Mouse (Mus musculus) forebrain, embryonic 14.5 days (tissue): Measurements from ENCODE around the gene Glt28d2. TPM values are rescaled to one million over a fixed set of nuclear protein-coding genes. Genes with fewer than 3 reads are reported as not detected.

Experiments used
- ATAC-seq: fragments of 200-750 bp; cut with Nextera tagmentation; 2 replicates; pipeline ENCODE4 v1.8.0; 2017; ENCODE audit warnings: mild to moderate bottlenecking, moderate library complexity
- DNase-seq: peaks from one replicate; pipeline ENCODE4 v3.0.0-alpha.2; 2015; ENCODE audit warnings: low spot score
- H3K27ac ChIP-seq: fragments of 300-500 bp; sonication (generic); 2 replicates; pipeline ENCODE4 v1.5.1; 2014; ENCODE audit warnings: low read depth, mild to moderate bottlenecking, control low read depth, low read length, moderate library complexity
- H3K27me3 ChIP-seq: fragments of 300-500 bp; sonication (generic); replicated peaks from 2 replicates; pipeline ENCODE4 v1.6.1; 2014; ENCODE audit warnings: low read length, control low read depth, mixed read lengths; ENCODE audit not compliant: control insufficient read depth, insufficient read depth
- H3K36me3 ChIP-seq: fragments of 300-500 bp; sonication (generic); 2 replicates; pipeline ENCODE4 v1.6.1; 2014; ENCODE audit warnings: low read length, control low read depth; ENCODE audit not compliant: control insufficient read depth, insufficient read depth
- H3K4me1 ChIP-seq: fragments of 300-500 bp; sonication (generic); 2 replicates; pipeline ENCODE4 v1.6.1; 2014; ENCODE audit warnings: antibody characterized with exemption, low read length, control low read depth; ENCODE audit not compliant: control insufficient read depth, insufficient read depth
- H3K4me2 ChIP-seq: fragments of 300-500 bp; sonication (generic); 2 replicates; pipeline ENCODE4 v1.6.1; 2014; ENCODE audit warnings: mild to moderate bottlenecking, control low read depth, low read length
- H3K4me3 ChIP-seq: fragments of 300-500 bp; sonication (generic); 2 replicates; pipeline ENCODE4 v1.5.1; 2014; ENCODE audit warnings: low read depth, low read length, control low read depth
- H3K9ac ChIP-seq: fragments of 300-500 bp; sonication (generic); 2 replicates; pipeline ENCODE4 v1.6.1; 2014; ENCODE audit warnings: mild to moderate bottlenecking, low read length, control low read depth, moderate library complexity
- H3K9me3 ChIP-seq: fragments of 300-500 bp; sonication (generic); replicated peaks from 2 replicates; pipeline ENCODE4 v1.6.1; 2016; ENCODE audit warnings: low read length, control low read depth, mixed read lengths; ENCODE audit not compliant: control insufficient read depth
- WGBS: fragments of 180-500 bp; shearing (Covaris S2); extraction: QIAGEN DNeasy Blood & Tissue Kit; methylation state at CpG from one replicate; pipeline ENCODE4 v1.1.7; 2014; 5-methylcytosine and 5-hydroxymethylcytosine counted together
- polyA plus RNA-seq: library from polyadenylated mRNA; unstranded; fragments of >200 nt; fragmentation: Nextera tagmentation; extraction: Ambion mirVana; gene quantifications from 2 replicates; pipeline ENCODE4 v1.2.1, GENCODE M21; 2014

Gene Glt28d2
- polyA plus RNA-seq, 1 experiment from 2014 or later, result 0.57 TPM

DNA sequence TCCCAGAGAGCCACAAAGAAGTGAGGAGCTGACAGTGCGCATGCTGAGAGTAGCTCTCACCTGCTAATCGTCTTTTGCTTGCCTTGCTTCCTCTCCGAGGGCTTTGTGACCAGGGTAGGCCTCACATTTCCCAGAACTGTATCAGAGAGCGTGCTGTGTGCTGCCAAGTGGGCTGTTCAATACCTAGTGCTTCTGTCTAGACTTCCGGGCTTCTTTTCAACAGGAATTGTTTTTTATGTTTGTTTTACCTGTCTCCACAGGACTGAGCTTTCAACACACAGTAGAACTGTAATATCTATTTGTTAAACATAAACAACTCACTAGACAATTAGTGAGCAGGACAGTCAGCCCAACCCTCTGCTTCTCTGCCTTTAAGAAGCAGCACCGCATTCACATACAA, 42.0 kb downstream of the Glt28d2 start:
- Histone ChIP-seq H3K27ac (no peak overlapping the region), H3K4me2 (no peak overlapping the region), H3K4me1 (peaks cover 4% of the 10 kb centered on the region; the same call in 1 of the 2 replicates), H3K4me3 (no peak overlapping the region), H3K9ac (no peak overlapping the region), H3K27me3 (no peaks in the 10 kb centered on the region), H3K9me3 (no peaks in the 10 kb centered on the region), H3K36me3 (no peaks in the 10 kb centered on the region)
- DNase-seq (no peak), ATAC-seq (no peak)
- WGBS, result 86% methylated on average over 6 of the region's 6 CpGs

DNA sequence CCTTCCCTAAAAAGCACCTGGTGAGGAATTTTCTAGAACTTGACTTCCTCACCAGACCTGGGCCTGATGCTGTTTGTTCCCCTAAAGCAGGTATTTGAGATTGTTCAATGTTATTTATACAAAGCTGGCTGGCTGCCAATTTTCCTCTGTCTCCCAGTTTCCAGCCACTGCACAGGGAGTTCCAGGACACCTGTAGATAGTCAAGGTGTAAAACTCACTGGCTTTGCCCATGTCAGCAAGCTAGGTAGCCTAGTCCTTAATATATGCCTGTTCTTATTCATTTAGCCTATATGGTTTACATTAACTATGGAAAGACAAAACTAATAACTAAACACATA, 44.5 kb downstream of the Glt28d2 start:
- Histone ChIP-seq H3K27ac (no peak overlapping the region), H3K27me3 (no peaks in the 10 kb centered on the region), H3K9me3 (no peaks in the 10 kb centered on the region), H3K4me2 (no peak overlapping the region), H3K4me3 (no peak overlapping the region), H3K9ac (no peak overlapping the region), H3K4me1 (peaks cover 4% of the 10 kb centered on the region; the same call in 1 of the 2 replicates), H3K36me3 (no peaks in the 10 kb centered on the region)
- DNase-seq, result no peak
- ATAC-seq, result no peak

DNA sequence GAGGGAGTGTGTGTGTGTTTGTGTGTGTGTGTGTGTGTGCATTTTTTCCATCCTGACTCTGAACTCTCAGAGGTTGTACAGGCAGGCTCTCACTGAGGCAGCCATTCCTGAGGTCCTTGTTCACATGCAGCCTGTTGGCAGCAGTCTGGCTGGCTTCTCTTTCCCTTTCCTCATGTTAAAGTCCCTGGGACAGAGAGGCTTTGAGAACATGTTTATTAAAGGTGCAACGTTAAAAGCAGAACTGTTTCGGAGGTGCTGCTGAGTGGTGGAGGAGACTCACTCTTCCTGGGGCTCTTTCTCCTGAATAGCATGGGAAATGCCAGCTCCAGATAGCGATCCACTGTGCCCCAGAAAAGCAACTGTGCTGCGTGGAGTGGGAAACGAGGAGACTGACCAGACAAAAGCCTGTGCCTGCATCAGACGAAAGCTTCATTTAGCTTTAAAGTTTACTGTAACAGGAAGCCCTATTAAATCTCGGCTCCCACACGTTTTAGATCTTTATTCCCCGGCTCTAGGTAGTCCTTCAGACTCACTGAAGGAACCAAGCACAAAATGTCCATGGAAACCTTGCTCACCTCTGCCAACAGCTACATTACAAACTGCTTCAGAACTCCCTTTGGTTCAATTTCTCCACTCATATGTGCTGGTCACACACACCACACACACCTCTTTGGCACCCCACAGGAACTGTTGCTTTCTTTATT, 45.0 kb downstream of the Glt28d2 start:
- DNase-seq, result no peak
- 36% methylated on average over 9 of the region's 9 CpGs for WGBS

DNA sequence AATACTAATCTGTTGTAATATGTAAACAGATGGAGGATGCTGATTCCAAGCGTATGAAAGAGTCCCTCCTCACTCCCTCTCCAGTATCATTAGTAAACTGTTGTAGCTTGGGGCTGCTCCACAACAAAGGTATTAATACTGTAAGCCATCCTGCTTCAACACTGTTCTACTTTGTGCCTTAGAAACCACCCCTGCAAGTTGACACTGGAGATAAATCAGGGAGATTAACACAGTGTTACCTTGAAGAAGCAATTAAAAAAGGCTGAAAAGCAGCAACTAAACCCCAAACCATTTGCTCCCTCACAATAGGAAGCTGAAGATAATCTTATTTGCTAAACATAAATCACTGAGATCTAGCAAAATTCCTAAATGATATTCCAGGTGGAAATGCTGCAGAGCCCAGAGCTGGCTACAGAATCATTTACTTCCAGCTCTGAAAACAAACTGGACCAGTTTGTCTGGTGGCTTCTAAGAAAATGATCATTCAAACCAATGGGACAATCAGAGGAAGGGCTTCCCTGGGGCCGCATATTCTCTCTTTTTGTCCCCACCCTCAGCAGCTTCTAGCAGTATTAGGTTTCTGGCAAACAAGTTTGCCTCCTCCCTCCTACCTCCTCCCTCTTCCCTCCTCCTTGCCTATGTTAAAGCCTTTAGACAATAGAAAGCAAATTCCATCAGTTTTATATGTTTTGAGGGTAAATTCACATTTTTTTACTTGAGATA, 45.7 kb downstream of the Glt28d2 start:
- H3K27me3 ChIP-seq, result no peaks in the 10 kb centered on the region
- no peak overlapping the region for H3K9ac ChIP-seq
- H3K4me3 ChIP-seq, result no peak overlapping the region
- H3K27ac ChIP-seq, result no peak overlapping the region
- no peaks in the 10 kb centered on the region for H3K9me3 ChIP-seq
- no peak for ATAC-seq
- no peaks in the 10 kb centered on the region for H3K36me3 ChIP-seq
- H3K4me2 ChIP-seq, result no peak overlapping the region
- 28% methylated on average over 2 of the region's 2 CpGs for WGBS
- peaks cover 4% of the 10 kb centered on the region; the same call in 1 of the 2 replicates for H3K4me1 ChIP-seq
- no peak for DNase-seq

More for the DNA sequence above, 45.0 kb downstream of the Glt28d2 start:
- no peak overlapping the region for H3K4me2 ChIP-seq
- peaks cover 4% of the 10 kb centered on the region; the same call in 1 of the 2 replicates for H3K4me1 ChIP-seq
- ATAC-seq, result no peak
- no peaks in the 10 kb centered on the region for H3K27me3 ChIP-seq
- H3K36me3 ChIP-seq, result no peaks in the 10 kb centered on the region
- H3K4me3 ChIP-seq, result no peak overlapping the region
- H3K27ac ChIP-seq, result no peak overlapping the region
- H3K9ac ChIP-seq, result 0 out of 2 replicates have a peak overlapping the region, but pooled peaks have one; percentile 13
- no peaks in the 10 kb centered on the region for H3K9me3 ChIP-seq

DNA sequence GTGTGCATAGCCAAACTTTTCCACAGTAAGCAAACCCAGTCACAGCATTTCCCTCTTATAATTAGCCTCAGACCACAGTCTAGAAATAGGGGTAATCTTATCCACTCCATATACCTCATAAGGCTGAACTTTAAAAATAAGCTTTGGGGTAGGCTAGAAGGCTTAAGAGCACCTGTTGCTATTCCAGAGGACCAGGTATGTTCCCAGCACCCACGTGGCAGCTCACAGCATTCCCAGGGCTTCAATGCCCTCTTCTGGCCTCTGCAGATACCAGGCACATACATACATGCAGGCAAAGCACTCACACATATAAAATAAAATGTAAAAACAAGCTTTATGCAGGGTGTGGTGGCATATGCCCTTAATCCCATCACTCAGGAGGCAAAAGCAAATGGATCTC, 53.7 kb downstream of the Glt28d2 start:
- no peaks in the 10 kb centered on the region for H3K9me3 ChIP-seq
- H3K4me2 ChIP-seq, result no peak overlapping the region
- DNase-seq (no peak), ATAC-seq (no peak)
- no peak overlapping the region for H3K27ac ChIP-seq
- H3K9ac ChIP-seq, result no peak overlapping the region
- 82% methylated on average over 1 of the region's 1 CpGs for WGBS
- no peak overlapping the region for H3K4me3 ChIP-seq
- H3K36me3 ChIP-seq, result no peaks in the 10 kb centered on the region
- H3K4me1 ChIP-seq, result no peaks in the 10 kb centered on the region
- no peaks in the 10 kb centered on the region for H3K27me3 ChIP-seq

DNA sequence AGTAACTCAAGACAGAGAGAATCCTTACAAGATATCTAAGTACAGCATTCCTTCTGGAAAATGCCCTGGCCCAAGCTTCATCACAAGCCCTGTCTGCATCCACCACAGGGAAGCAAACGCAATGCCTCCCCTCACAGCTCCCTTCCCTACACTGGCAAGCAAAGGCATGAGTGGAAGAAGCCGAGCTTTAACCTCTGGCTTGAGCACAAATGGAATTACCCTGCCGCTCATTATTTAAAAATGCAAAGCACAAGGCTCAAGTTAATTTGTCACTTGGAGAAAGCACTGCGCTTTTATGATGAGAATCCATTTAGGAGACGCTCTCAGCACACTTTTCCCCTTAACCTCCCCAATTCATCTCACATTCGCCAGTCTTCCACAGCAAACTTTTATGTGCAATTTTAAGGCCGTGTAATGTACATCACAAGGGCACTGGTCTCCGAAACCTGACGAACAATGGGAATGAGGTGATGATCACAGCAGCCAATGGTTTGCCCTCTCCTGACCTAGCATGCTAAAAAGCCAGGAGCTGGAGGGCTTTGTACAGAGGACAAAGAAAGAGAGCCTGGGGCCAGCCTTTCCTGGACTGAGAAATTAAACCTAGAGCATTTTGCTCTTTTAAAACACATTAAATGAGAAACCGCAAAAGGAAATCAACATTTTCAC, 54.7 kb downstream of the Glt28d2 start:
- no peak for ATAC-seq
- Histone ChIP-seq H3K9ac (no peak overlapping the region), H3K4me2 (no peak overlapping the region), H3K27me3 (no peaks in the 10 kb centered on the region), H3K4me3 (no peak overlapping the region), H3K36me3 (no peaks in the 10 kb centered on the region), H3K27ac (no peak overlapping the region), H3K4me1 (no peaks in the 10 kb centered on the region), H3K9me3 (no peaks in the 10 kb centered on the region)
- no peak for DNase-seq
- 58% methylated on average over 10 of the region's 10 CpGs for WGBS

DNA sequence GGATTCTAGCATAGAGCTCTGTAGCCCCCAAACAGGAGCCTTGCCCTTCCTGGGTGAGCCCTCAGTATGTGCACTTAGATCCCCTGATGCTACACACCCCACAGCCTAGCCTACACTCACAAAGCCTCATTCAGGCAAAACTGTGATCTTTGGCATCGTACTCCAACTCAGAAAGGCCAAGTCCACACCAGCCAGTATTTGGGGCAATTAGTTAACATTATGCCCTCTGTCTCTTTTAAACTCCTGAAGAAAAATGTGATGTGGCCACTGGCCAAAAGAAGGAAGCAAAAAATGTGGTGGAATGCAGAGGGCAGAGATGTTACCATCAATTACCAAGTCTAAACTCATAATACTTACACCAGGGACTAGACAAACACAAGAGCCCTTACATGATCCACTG, 55.5 kb downstream of the Glt28d2 start:
- WGBS, result 84% methylated on average over 1 of the region's 1 CpGs
- no peaks in the 10 kb centered on the region for H3K36me3 ChIP-seq
- no peak overlapping the region for H3K27ac ChIP-seq

DNA sequence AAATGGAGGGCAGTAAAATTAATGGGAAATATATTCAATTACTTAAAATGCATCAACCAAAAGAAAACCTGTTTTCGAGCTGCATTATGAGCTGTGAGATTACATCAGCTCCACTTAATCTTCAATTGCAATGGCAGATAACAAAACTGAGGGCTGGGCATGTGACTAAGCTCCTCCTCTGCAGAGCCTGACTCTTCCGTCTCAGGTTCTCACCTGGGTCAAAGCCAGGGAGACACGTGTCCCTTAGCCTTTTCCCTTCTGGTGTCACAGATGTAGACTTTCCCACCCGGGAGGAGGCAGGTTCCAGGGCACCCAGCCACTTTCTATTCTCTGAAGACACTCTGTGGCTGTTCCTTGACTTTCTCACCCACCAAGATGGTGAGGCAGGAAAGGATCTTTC, 58.3 kb downstream of the Glt28d2 start:
- Histone ChIP-seq H3K27ac (no peak overlapping the region), H3K4me2 (no peak overlapping the region), H3K4me1 (0 out of 2 replicates have a peak, but pooled peaks cover 3% of the 10 kb centered on the region), H3K4me3 (no peak overlapping the region), H3K9ac (no peak overlapping the region), H3K9me3 (no peaks in the 10 kb centered on the region), H3K27me3 (no peaks in the 10 kb centered on the region), H3K36me3 (no peaks in the 10 kb centered on the region)
- ATAC-seq, result no peak
- peak; percentile 45 for DNase-seq
- WGBS, result 67% methylated on average over 4 of the region's 4 CpGs

More for the DNA sequence above, 55.5 kb downstream of the Glt28d2 start:
- ATAC-seq (no peak), DNase-seq (no peak)
- Histone ChIP-seq H3K9ac (no peak overlapping the region), H3K9me3 (no peaks in the 10 kb centered on the region), H3K4me2 (no peak overlapping the region), H3K27me3 (no peaks in the 10 kb centered on the region), H3K4me1 (0 out of 2 replicates have a peak, but pooled peaks cover 3% of the 10 kb centered on the region), H3K4me3 (no peak overlapping the region)

DNA sequence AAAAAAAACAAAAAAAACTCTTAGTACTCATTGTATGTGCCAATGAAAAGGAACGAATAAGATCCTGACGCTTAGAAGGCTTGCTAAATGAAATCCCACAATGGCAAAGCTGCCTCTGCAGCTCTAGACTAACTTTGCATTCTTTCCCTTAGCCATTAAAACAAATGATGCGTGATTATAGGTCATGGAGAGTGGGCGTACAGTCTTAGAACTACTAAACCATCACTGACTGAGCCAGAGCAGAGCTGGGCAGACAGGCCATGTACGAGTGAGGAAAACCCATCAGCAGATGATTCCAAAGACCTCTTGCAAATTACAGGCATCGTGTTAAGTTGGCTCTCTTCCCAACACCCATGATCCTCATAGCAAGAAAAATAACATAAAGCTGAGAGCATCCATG, 59.5 kb downstream of the Glt28d2 start:
- no peak for DNase-seq
- 40% methylated on average over 6 of the region's 6 CpGs for WGBS
- no peaks in the 10 kb centered on the region for H3K27me3 ChIP-seq
- no peaks in the 10 kb centered on the region for H3K9me3 ChIP-seq
- H3K4me2 ChIP-seq, result no peak overlapping the region
- 0 out of 2 replicates have a peak, but pooled peaks cover 3% of the 10 kb centered on the region for H3K4me1 ChIP-seq
- no peak overlapping the region for H3K9ac ChIP-seq
- H3K4me3 ChIP-seq, result no peak overlapping the region
- ATAC-seq, result no peak
- no peak overlapping the region for H3K27ac ChIP-seq
- no peaks in the 10 kb centered on the region for H3K36me3 ChIP-seq
